Comparison of ENCODE assay signal across 9 mouse cellular contexts in the genomic region with DNA sequence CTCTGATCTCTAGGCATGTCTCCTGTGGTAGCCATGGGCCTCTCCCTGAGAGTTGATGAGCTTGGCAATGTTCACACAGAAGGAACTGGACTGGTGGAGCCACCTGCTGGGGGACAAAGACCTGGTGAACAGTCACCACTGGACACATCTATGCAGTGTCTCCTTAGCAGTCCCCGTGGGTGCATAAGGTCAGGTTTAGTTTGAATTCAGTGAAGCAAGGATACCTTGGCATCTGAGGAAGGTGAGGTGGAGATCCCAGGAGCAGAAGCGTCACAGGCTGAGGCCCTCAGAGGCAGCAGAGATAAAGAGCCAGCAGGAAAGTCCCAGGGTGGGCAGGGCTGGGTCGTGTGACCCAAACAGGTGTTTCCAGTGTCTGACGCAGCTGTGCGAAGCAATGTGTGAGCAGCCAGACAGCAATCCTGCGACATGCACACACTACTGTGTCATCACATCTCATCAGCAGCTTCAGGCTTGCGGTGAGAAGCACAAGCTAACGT. TPM values are rescaled to one million over a fixed set of nuclear protein-coding genes. Genes with fewer than 3 reads are reported as not detected.
DNase-seq lines count a peak whose midpoint lies in the region; ATAC-seq lines count a peak whose summit lies in the region.
"Had no signal": no experiment of that assay in that cellular context is flagged by ENCODE, and none has a peak within 500 bp of the region (broad histone marks: within the 10 kb centered on the region; RNA-seq: fewer than 3 reads in every experiment).

A gene (minus strand): TSS at position 303 of the 497 bp plus-strand sequence.

- H3K36me3 ChIP-seq in limb, embryonic 13.5 days = no peaks in the 10 kb centered on the region

- H3K27me3 ChIP-seq in limb, embryonic 13.5 days = peaks cover 39% of the 10 kb centered on the region

- ATAC-seq in frontal cortex, adult (ENCODE audit: low TSS enrichment) = 0 out of 2 replicates have a peak, but pooled peaks have one; percentile 52
- 0 out of 2 replicates have a peak, but pooled peaks have one; percentile 44 for ATAC-seq in limb, embryonic 13.5 days (ENCODE audit: low FRiP score, low read depth)

- H3K9ac ChIP-seq in limb, embryonic 13.5 days = no peak within 1 kb of the TSS

- 69% methylated on average over 8 of the region's 8 CpGs for WGBS in limb, embryonic 13.5 days

- intact Hi-C loops in gastrocnemius, postnatal 14 days (cut with DNase I; ENCODE audit: low total_unique reads) = loop anchor here (2.0 kb wide), 1 partner anchor 178 kb away; a partner anchor contains a TSS

- H3K9me3 ChIP-seq in limb, embryonic 13.5 days = no peaks in the 10 kb centered on the region
- H3K9me3 ChIP-seq: megakaryocyte, embryonic 14.5 days had no signal

- DNase-seq in frontal cortex, postnatal 14 days (ENCODE audit: low spot score in 2 of 2) = no peak
- DNase-seq in ovary, postnatal 36 days (ENCODE audit: low spot score) = peak; percentile 52
- no peak for DNase-seq in ovary, adult 18-20 months (ENCODE audit: low spot score)
- DNase-seq in gastrocnemius, postnatal 14 days = peak; percentile 33
- DNase-seq in retina, postnatal 7 days (ENCODE audit: low read depth, low spot score) = peak; percentile 4
- DNase-seq in T-cell, adult 2 months (ENCODE audit: low spot score) = no peak

- H3K27ac ChIP-seq in limb, embryonic 13.5 days = no peak within 1 kb of the TSS

- H3K4me2 ChIP-seq in limb, embryonic 13.5 days (replicated peaks) = no peak within 1 kb of the TSS

- no peak within 1 kb of the TSS for H3K4me3 ChIP-seq in limb, embryonic 13.5 days
- H3K4me3 ChIP-seq: megakaryocyte, embryonic 14.5 days had no signal

- H3K4me1 ChIP-seq in limb, embryonic 13.5 days = peaks cover 7% of the 10 kb centered on the region; the same call in 1 of the 2 replicates

RNA-seq across cellular contexts. Expression of the gene that starts here (rescaled TPM):
- total RNA-seq in gastrocnemius, postnatal 14 days (2021) = under 1 TPM in 1 of 2 experiments, not detected in 1; 0.10 TPM
- 0.10 and 0.17 TPM in 2 replicates for polyA plus RNA-seq in limb, embryonic 13.5 days (2015; fragmentation: Nextera tagmentation; extraction: Ambion mirVana)

Comparison
In these comparisons a context has a peak if more than half of its experiments do, and no peak if none do; other contexts are left out.
1. DNase-seq: peak in ovary, postnatal 36 days (single experiment) and retina, postnatal 7 days (single experiment); none in frontal cortex, postnatal 14 days (0 of 2), ovary, adult 18-20 months (single experiment) and T-cell, adult 2 months (single experiment).
2. Peak in DNase-seq in gastrocnemius, postnatal 14 days; RNA of the gene not detected or under 1 TPM.
3. Peak in ATAC-seq in limb, embryonic 13.5 days; RNA of the gene not detected or under 1 TPM.